Mouse (Mus musculus) lung, adult 2 months (tissue): ENCODE results near the gene Pdzph1.

Experiments used
- CTCF ChIP-seq: fragments of 200-500 bp; IDR thresholded peaks from 2 replicates; pipeline ENCODE4 v1.5.1; 2011; ENCODE audit warnings: mild to moderate bottlenecking, low read length, control low read depth; ENCODE audit not compliant: insufficient read depth
- POLR2A ChIP-seq: fragments of 200-500 bp; IDR thresholded peaks from 2 replicates; pipeline ENCODE4 v1.6.1; 2011; ENCODE audit warnings: low read depth, mild to moderate bottlenecking, control low read depth, low read length, borderline replicate concordance; ENCODE audit errors: extremely low read depth

DNA sequence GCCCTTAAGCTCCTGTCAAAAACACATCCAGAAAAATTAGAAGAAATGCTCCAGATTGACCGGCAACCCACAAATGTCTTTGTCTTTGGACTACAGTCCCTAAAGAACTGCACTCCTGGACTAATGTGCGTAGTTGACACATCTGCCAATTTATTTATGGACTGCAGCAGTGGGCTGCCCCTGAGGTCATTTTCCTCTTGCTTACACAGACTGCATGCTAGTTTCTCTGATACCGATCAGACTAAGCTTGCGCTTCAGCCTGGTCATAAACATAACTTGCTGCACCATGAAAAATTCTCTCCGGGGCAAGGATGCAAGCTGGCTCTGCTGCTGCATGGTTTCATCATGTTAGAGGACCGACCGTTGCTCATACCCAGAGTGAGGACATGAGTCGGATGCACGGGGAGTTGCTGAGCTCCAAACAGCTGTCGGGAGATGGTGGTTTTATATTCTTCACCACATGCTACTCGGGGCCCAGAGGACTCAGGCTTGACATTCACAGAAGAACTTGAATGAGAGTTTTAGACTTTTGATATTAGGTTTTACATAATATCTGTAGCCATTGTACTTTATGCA is 67.2 kb downstream of the Pdzph1 start:
- no peak for TF ChIP-seq CTCF
- no peak for TF ChIP-seq POLR2A
